Mouse (Mus musculus) left cerebral cortex, adult 2 months (tissue): ENCODE results near the gene Tmem69. TPM values are rescaled to one million over a fixed set of nuclear protein-coding genes. Genes with fewer than 3 reads are reported as not detected.

Source experiments
- DNase-seq, 2 experiments: peaks; one replicate each; pipeline ENCODE4 v3.0.0; 2021 to 2022; ENCODE audit warnings: low spot score in 2 of 2, mixed read lengths in 1 of 2; ENCODE audit errors: extremely low spot score in 1 of 2
- H3K27ac ChIP-seq: fragments of 200-600 bp; 2 replicates; pipeline ENCODE4 v1.8.1; 2022
- H3K4me3 ChIP-seq: fragments of 200-600 bp; 2 replicates; pipeline ENCODE4 v1.8.1; 2022
- CTCF ChIP-seq: fragments of 200-600 bp; IDR thresholded peaks from 2 replicates; pipeline ENCODE4 v1.8.1; 2022; ENCODE audit warnings: antibody characterized with exemption, mild to moderate bottlenecking, moderate library complexity
- intact Hi-C: fragments of 180-260 bp; cut with DNase I; formaldehyde crosslinking; loops from one replicate; pipeline ENCODE4 v1.15.1; 2025
- long read RNA-seq, 2 experiments: library from polyadenylated mRNA; stranded (forward); transcript quantifications; one replicate each; pipeline ENCODE4 v2.0.0; 2021; ENCODE audit warnings: borderline mapping rate in 2 of 2
- total RNA-seq, 2 experiments: library from RNA; stranded (reverse); gene quantifications; 2 replicates each; pipeline ENCODE4 v1.2.3; 2021

Gene Tmem69
- 10 to 100 TPM in 1 of 2 experiments, 1 to 10 TPM in 1; 9.9 to 10.6 TPM for total RNA-seq
- long read RNA-seq, experiment 1, partial matches to known transcripts, result 0 of 1 reads
- long read RNA-seq, experiment 1, other reads (novel, unspliced or antisense), result 1 of 1 reads
- long read RNA-seq, experiment 2, result 0 reads

DNA sequence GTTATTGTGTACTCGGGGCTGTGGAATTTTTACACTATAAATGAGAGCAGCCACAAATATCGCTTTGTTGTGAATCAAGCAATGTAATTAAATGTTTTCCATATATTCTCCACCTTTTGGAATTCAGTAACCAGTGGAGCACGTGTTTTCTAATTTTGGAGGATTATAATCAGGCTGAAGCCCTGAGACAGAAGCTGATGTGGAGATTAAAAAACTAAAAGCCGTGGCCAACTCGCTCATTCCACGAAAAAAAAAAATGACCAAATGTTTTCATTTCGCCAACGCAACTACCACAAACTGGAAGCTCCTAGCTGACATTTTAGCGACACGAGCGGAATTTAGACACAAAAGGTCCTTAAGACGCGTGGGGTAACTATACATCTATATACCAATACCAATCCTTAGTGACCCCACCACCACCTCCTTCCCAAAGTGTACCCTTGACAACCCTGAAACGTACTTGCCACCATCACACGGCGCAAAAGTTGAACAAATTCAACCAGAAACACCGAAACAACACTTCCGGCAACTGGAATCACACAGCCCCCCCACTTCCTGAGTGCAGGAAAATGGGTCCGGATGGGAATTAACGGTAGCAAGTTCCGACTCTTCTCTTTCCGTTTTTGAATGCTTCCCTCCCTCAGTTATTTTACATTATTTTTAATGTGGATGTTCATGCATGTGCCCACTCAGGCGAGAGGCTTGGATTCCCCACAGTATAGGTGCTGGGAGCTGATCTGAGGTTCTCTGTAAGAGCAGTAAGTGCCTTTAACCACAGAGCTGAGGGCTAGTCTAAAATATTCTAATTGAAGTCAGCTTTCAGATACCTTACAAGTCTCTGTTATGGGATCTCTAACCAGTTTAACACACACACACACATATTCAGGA lies at the start of gene Tmem69:
Tmem69 (minus strand) TSS at position 524 of the 888 bp plus-strand sequence.
- peak; percentile 73 to 75 for DNase-seq
- intact Hi-C loops, result loop anchor here (1.0 to 5.0 kb wide), 4 partner anchors 48 to 403 kb away; partner anchors contain the start of genes Ipp, Lurap1, Mast2 and Nasp
- Histone ChIP-seq H3K4me3 (peak within 1 kb of the TSS; percentile 76), H3K27ac (peak within 1 kb of the TSS; percentile 98)
- TF ChIP-seq CTCF, result no peak

GRCm38 (mm10) chr4:116596978-116597881 lies 41.5 kb upstream of the Tmem69 start:
- peak overlapping the region; percentile 91 for H3K27ac ChIP-seq
- H3K4me3 ChIP-seq, result peak overlapping the region; percentile 65
- peak; percentile 26 for TF ChIP-seq CTCF
- intact Hi-C loops, result loop anchor here (2.0 kb wide), 1 partner anchor 38 kb away; no protein-coding TSS in a partner anchor
- peak; percentile 88 to 92 for DNase-seq

DNA sequence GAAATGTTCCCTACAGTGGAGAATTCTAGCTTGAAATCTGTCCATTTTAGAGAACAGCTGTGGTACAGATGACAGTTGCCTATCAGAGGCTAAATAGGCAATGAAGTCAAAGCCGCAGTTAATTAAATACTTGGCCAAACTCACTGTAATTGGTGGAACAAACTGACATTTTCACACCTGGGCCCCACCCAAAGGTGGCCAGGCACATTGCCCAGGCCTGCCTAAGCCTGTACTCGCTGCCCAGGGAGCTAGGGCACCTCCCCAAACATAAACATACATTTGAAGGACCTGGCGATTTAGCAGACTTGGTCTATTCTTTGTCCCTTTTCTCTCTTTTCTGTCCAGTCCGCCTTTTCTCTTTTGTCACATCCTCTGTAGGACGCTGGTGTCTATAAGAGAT lies 40.6 kb upstream of the Tmem69 start, which contains the start of gene Ccdc17:
Ccdc17 (plus strand) TSS at position 276 of the 400 bp plus-strand sequence.
- intact Hi-C loops, result loop anchor here (2.0 kb wide), 1 partner anchor 38 kb away; no protein-coding TSS in a partner anchor
- no peak for TF ChIP-seq CTCF

DNA sequence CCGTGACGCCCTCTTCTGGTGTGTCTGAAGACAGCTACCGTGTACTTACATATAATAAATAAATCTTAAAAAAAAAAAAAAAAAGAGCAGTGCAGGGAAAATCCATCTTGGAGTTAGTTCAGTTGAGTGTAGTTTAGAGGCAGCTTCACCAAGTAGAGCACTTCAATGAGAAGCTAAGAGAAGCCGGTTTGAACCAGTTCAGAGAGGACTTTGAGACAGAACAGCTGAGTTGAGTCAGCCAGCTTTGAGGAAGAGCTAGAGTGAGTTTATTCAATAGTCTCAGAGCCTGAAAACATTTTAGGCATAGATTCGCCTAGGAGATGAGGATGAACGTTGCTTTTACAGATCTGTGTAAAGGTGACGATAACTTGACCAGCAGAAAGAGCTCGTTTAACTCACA lies 40.1 kb upstream of the Tmem69 start:
- intact Hi-C loops, result loop anchor here (2.0 kb wide), 1 partner anchor 37 kb away; no protein-coding TSS in a partner anchor
- Histone ChIP-seq H3K4me3 (no peak overlapping the region), H3K27ac (no peak overlapping the region)
- no peak; the same call in 1 of the 2 replicates for TF ChIP-seq CTCF
- no peak for DNase-seq

More for the DNA sequence above, 40.6 kb upstream of the Tmem69 start, which contains the start of gene Ccdc17:
- Histone ChIP-seq H3K4me3 (peak within 1 kb of the TSS; percentile 65), H3K27ac (peak within 1 kb of the TSS; percentile 91)
- peak in 1 of 2 experiments; percentile 12 for DNase-seq

DNA sequence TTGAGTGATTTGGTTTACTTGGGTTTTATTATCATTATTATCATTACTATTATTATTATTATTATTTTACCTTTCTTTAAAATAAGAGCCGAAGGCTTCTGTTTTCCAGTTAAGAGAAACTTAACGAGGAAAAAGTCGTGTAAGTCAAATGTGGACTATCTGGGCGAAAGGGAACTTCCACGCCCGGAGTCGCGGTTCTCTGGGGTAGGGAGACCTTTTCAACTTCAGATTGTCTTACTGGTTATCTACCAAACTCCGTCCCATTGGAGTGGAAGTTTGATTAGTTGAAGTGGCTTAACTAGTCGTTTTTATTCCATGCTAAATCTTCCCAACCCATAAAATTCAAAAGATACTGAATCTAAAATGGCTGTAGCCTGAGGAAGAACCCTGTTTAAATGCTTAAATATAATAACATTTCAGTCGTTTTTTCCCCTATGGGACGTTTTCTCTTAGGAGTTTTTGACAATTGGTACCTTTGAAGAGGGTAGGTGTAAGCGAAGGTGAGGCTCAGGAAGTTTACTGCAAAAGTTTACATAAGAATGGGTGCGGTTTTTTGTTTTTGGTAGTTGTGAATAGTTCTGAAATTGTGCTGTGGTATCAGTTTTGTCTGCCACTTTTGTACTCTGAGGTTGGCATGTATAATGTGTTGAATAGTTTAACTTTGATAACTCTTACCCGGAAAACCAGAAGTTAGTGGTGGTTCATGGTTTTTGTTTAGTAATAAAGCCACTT lies 2.6 kb upstream of the Tmem69 start:
- Histone ChIP-seq H3K27ac (peak overlapping the region; percentile 98), H3K4me3 (peak overlapping the region; percentile 76)
- DNase-seq, result no peak
- intact Hi-C loops, result loop anchor here (2.0 to 5.0 kb wide), 4 partner anchors 38 to 406 kb away; partner anchors contain the start of genes Ccdc17, Lurap1, Mast2 and Nasp
- TF ChIP-seq CTCF, result no peak

DNA sequence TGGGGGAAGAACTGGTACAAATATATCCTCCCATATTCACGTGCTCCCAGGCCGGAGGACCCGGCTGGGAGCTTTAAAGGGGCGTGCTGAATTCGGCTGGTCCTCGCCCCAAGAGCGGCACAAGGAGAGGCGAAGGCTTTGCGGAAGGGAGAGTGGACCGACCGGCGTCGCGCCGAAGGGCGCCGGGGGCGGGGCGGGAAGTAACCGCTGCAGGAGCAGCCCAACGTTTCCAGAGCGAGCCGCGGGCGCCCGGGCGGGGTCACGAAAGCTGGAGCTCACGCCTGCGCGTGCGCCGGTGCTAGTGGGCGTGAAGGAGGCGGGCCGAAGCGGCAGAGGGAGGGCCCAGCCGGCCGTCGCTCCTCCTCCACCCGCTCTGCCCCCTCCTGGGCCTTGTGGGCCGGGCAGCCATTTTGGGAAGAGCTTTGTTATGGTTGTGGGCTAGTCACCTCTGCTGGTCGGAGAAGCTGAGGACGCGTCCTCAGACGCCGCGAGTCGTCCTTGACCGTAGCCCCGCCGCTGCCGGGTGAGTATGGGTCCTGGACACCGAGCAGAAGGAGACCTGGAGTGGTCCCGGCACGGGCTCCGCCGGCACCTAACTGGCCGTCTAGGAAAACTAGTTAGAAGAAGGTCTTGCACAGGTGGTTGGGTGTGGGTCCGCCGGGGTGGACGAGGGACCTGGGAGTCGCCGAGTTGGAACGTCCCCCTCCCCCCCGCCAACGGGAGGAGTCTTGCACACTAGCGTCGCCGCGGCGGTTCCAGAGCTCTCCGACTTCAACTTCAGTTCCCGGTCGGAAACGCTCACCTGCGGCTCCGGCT lies 1.8 kb upstream of the Tmem69 start, which contains the start of gene Gpbp1l1:
Gpbp1l1 (plus strand) TSS at position 353 of the 816 bp plus-strand sequence.
- peak within 1 kb of the TSS; percentile 76 for H3K4me3 ChIP-seq
- intact Hi-C loops, result loop anchor here (2.0 to 5.0 kb wide), 4 partner anchors 39 to 405 kb away; partner anchors contain the start of genes Ccdc17, Lurap1, Mast2 and Nasp
- peak; percentile 45 for TF ChIP-seq CTCF

GRCm38 (mm10) chr4:116556561-116557305 lies 997 bp upstream of the Tmem69 start:
- no peak for TF ChIP-seq CTCF

More for the DNA sequence above, 1.8 kb upstream of the Tmem69 start, which contains the start of gene Gpbp1l1:
- peak; percentile 98 for DNase-seq
- peak within 1 kb of the TSS; percentile 98 for H3K27ac ChIP-seq

DNA sequence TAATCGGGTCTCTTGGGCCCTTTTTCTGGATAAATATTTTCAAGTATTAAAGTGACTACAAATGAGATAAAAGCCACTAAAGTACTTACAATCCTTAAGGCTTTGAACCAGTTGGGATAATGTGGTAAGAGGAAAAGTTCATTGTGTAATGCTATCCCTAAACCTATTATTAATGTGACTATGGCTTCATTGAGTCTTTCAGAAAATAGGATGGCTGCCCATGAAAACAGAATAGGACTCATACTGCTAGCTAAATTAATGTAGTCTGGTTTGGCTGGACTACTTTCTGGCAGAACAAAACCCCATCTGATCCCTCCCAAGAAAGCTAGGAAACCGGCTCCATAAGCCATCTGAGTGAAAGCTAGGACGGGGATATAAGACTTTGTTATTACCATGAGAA lies 2.7 kb downstream of the Tmem69 start:
- no peak for DNase-seq
- no peak overlapping the region for H3K27ac ChIP-seq
- no peak for TF ChIP-seq CTCF
- no peak overlapping the region for H3K4me3 ChIP-seq
- intact Hi-C loops, result no loop called here

More at GRCm38 (mm10) chr4:116556561-116557305, 997 bp upstream of the Tmem69 start:
- DNase-seq, result peak; percentile 91 to 93
- Histone ChIP-seq H3K27ac (peak overlapping the region; percentile 98), H3K4me3 (peak overlapping the region; percentile 76)
- intact Hi-C loops, result loop anchor here (1.0 to 5.0 kb wide), 4 partner anchors 49 to 404 kb away; partner anchors contain the start of genes Ipp, Lurap1, Mast2 and Nasp

- DNase-seq, result no peak
- TF ChIP-seq CTCF, result no peak
- H3K27ac ChIP-seq, result no peak overlapping the region
- intact Hi-C loops, result no loop called here
- no peak overlapping the region for H3K4me3 ChIP-seq
Measured at GRCm38 (mm10) chr4:116550432-116550831, 5.3 kb downstream of the Tmem69 start.
